Mouse (Mus musculus) heart, postnatal 0 days (tissue): Measurements from ENCODE around the gene Sdr39u1. TPM values are rescaled to one million over a fixed set of nuclear protein-coding genes. Genes with fewer than 3 reads are reported as not detected.

Source experiments
- ATAC-seq: fragments of 200-750 bp; cut with Nextera tagmentation; 2 replicates; pipeline ENCODE4 v1.8.0; 2017; ENCODE audit warnings: low read depth, moderate number of reproducible peaks, moderate library complexity; ENCODE audit not compliant: insufficient read depth
- DNase-seq: peaks from one replicate; pipeline ENCODE4 v3.0.0-alpha.2; 2016; ENCODE audit warnings: low spot score
- H3K27ac ChIP-seq: fragments of 300-500 bp; sonication (generic); 2 replicates; pipeline ENCODE4 v1.5.1; 2014; ENCODE audit warnings: low read depth, mild to moderate bottlenecking
- H3K27me3 ChIP-seq: fragments of 300-500 bp; sonication (generic); 2 replicates; pipeline ENCODE4 v1.6.1; 2014; ENCODE audit warnings: low read length, mixed read lengths; ENCODE audit not compliant: control insufficient read depth, insufficient read depth
- H3K36me3 ChIP-seq: fragments of 300-500 bp; sonication (generic); replicated peaks from 2 replicates; pipeline ENCODE4 v1.6.1; 2014; ENCODE audit warnings: low read length, mixed read lengths; ENCODE audit not compliant: control insufficient read depth, insufficient read depth
- H3K4me1 ChIP-seq: fragments of 300-500 bp; sonication (generic); 2 replicates; pipeline ENCODE4 v1.6.1; 2014; ENCODE audit warnings: antibody characterized with exemption; ENCODE audit not compliant: control insufficient read depth, insufficient read depth
- H3K4me2 ChIP-seq: fragments of 300-500 bp; sonication (generic); 2 replicates; pipeline ENCODE4 v1.6.1; 2014; ENCODE audit warnings: low read depth, mild to moderate bottlenecking, low read length, moderate library complexity
- H3K4me3 ChIP-seq: fragments of 300-500 bp; sonication (generic); 2 replicates; pipeline ENCODE4 v1.5.1; 2014; ENCODE audit warnings: low read depth, low read length
- H3K9ac ChIP-seq: fragments of 300-500 bp; sonication (generic); replicated peaks from 2 replicates; pipeline ENCODE4 v1.6.1; 2014; ENCODE audit warnings: low read depth, low read length, mixed read lengths
- H3K9me3 ChIP-seq: fragments of 300-500 bp; sonication (generic); replicated peaks from 2 replicates; pipeline ENCODE4 v1.6.1; 2016; ENCODE audit warnings: low read length; ENCODE audit not compliant: control insufficient read depth
- CTCF ChIP-seq: IDR thresholded peaks from 2 replicates; pipeline ENCODE4 v1.5.1; 2016; ENCODE audit warnings: antibody characterized with exemption, control low read depth, low read depth
- EP300 ChIP-seq: IDR thresholded peaks from 2 replicates; pipeline ENCODE4 v1.6.1; 2016; ENCODE audit warnings: antibody characterized with exemption, low read depth
- WGBS: fragments of 180-500 bp; shearing (Covaris S2); extraction: QIAGEN DNeasy Blood & Tissue Kit; methylation state at CpG from one replicate; pipeline ENCODE4 v1.1.7; 2014; 5-methylcytosine and 5-hydroxymethylcytosine counted together
- polyA plus RNA-seq: library from polyadenylated mRNA; unstranded; fragments of >200 nt; fragmentation: Nextera tagmentation; extraction: Ambion mirVana; gene quantifications from 2 replicates; pipeline ENCODE4 v1.2.1, GENCODE M21; 2015
- total RNA-seq: library from RNA; depleted of rRNA; stranded (reverse); fragments of >200 nt; gene quantifications from 2 replicates; pipeline ENCODE4 v1.2.3, GENCODE M21; 2014; ENCODE audit warnings: low replicate concordance

The Sdr39u1 gene
- total and polyA plus RNA-seq, 2 experiments from 2014 or later = 88.3 to 138 TPM

- DNase-seq = peak; percentile 84
- Histone ChIP-seq H3K4me1 (no peaks in the 10 kb centered on the region), H3K4me2 (0 out of 2 replicates have a peak overlapping the region, but pooled peaks have one; percentile 2), H3K4me3 (no peak overlapping the region), H3K27me3 (no peaks in the 10 kb centered on the region), H3K27ac (no peak overlapping the region), H3K9ac (no peak overlapping the region), H3K9me3 (no peaks in the 10 kb centered on the region), H3K36me3 (no peaks in the 10 kb centered on the region)
- TF ChIP-seq EP300 (no peak), CTCF (no peak)
- peak; percentile 89 for ATAC-seq
- 16% methylated on average over 7 of the region's 7 CpGs for WGBS
These were observed 33.5 kb upstream of the Sdr39u1 start for GRCm38 (mm10) chr14:55933586-55933985.

- WGBS = 52% methylated on average over 12 of the region's 12 CpGs
- Histone ChIP-seq H3K9me3 (no peaks in the 10 kb centered on the region), H3K4me3 (no peak overlapping the region), H3K4me1 (no peaks in the 10 kb centered on the region), H3K9ac (no peak overlapping the region), H3K4me2 (no peak overlapping the region), H3K27me3 (no peaks in the 10 kb centered on the region), H3K36me3 (no peaks in the 10 kb centered on the region), H3K27ac (no peak overlapping the region)
- TF ChIP-seq CTCF (no peak), EP300 (no peak)
- ATAC-seq = no peak
- DNase-seq = no peak
These were observed 29.3 kb upstream of the Sdr39u1 start for GRCm38 (mm10) chr14:55929263-55929997.

GRCm38 (mm10) chr14:55926847-55927246 is 26.8 kb upstream of the Sdr39u1 start:
- no peak for ATAC-seq
- TF ChIP-seq EP300 = no peak
- TF ChIP-seq CTCF = no peak

GRCm38 (mm10) chr14:55922475-55923232 is 22.6 kb upstream of the Sdr39u1 start:
- Histone ChIP-seq H3K4me2 (no peak overlapping the region), H3K9ac (no peak overlapping the region), H3K4me3 (no peak overlapping the region), H3K9me3 (no peaks in the 10 kb centered on the region), H3K27ac (no peak overlapping the region), H3K27me3 (no peaks in the 10 kb centered on the region), H3K36me3 (no peaks in the 10 kb centered on the region), H3K4me1 (no peaks in the 10 kb centered on the region)
- WGBS = 22% methylated on average over 7 of the region's 7 CpGs
- TF ChIP-seq EP300 (no peak), CTCF (no peak)
- DNase-seq = no peak
- no peak for ATAC-seq

More at GRCm38 (mm10) chr14:55926847-55927246, 26.8 kb upstream of the Sdr39u1 start:
- Histone ChIP-seq H3K27ac (no peak overlapping the region), H3K4me1 (no peaks in the 10 kb centered on the region), H3K4me2 (no peak overlapping the region), H3K36me3 (no peaks in the 10 kb centered on the region), H3K4me3 (no peak overlapping the region), H3K9ac (no peak overlapping the region), H3K9me3 (no peaks in the 10 kb centered on the region), H3K27me3 (no peaks in the 10 kb centered on the region)
- no peak for DNase-seq
- 83% methylated on average over 4 of the region's 4 CpGs for WGBS

GRCm38 (mm10) chr14:55918240-55919082 is 18.4 kb upstream of the Sdr39u1 start:
- Histone ChIP-seq H3K4me3 (no peak overlapping the region), H3K36me3 (no peaks in the 10 kb centered on the region), H3K9ac (no peak overlapping the region), H3K27ac (no peak overlapping the region), H3K9me3 (no peaks in the 10 kb centered on the region), H3K27me3 (no peaks in the 10 kb centered on the region), H3K4me2 (no peak overlapping the region), H3K4me1 (no peaks in the 10 kb centered on the region)
- ATAC-seq = peak; percentile 69
- 38% methylated on average over 14 of the region's 14 CpGs for WGBS
- peak; percentile 95 for TF ChIP-seq CTCF
- no peak for TF ChIP-seq EP300
- peak; percentile 86 for DNase-seq
